Mouse (Mus musculus) CD4-positive helper T cell, adult 2 months (primary cell): ENCODE measurements around the gene Gm17324.
A peak's percentile ranks its signal among the peaks of the same experiment; 100 is the strongest.
"Not testable (repeated sequence)": the region's sequence is repeated elsewhere in the genome, so short reads cannot be mapped to it uniquely, and the experiment has no call there.

ENCODE experiments used
- DNase-seq: peaks from one replicate; pipeline ENCODE4 v3.0.0-alpha.2; 2012; ENCODE audit warnings: low read depth, missing footprints, low spot score

The Gm17324 gene

DNA sequence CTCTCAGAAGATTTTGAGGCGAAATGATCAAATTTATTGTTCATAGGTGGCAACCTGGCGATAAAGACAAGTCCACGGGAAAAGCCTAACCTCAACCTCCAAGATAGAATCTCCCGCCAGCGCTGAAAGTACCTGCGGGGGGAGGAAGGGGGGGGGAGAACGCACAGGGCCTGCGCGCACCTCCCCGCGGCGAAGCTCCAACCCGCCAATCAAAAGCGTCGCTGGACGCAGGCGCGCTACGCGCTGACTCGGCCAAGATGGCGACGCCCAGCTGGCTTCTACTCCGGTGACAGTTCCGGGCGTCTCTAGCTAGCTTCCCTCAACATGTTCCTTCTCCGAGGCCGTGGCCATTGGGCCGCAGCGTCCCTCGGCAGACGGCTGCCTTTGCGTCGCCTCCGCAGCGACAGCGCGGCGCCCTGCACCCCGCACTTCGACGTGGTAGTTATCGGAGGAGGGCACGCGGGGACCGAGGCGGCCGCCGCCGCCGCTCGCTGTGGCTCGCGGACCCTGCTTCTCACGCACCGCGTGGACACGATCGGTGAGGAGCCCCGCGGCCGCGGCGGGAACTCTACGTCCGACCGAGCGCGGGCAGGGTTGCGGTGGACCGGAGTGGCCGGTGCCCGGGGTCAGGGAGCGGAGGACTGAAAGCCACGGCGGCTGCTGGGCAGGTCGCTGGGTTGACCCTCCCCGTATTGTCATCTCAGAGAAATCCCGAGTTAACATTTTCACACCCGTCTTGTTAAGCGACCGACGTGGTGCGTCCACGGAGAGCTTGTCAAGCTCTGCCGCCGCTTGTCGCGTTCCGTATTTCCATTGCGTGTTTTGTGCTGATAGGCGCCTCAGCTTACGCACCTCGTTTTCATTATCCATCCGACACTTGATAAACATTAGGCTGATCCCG lies at the start of gene Gm17324, which contains the start of gene Mto1:
Gene Gm17324 (minus strand): TSS at position 814 of the 901 bp plus-strand sequence.
Gene Mto1 (plus strand): TSS at position 236 of the 901 bp plus-strand sequence.
- peak; percentile 97 for DNase-seq

DNA sequence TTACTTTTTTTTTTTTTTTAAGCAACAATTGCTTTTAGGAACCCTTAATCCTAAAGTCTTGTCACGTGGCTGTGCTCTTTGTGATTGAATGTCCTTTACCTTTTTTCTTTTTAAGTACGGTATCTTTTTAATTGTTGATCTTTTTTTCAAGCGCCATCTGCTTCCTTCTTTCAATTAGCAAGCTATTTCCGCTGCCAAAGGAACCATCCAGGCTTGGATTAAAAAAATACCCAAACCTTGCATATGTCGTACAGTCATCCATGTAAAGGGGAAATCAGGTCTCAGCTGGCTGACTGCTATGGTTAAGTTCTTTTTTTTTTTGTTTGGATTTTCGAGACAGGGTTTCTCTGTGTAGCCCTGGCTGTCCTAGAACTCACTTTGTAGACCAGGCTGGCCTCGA lies 44.6 kb upstream of the Gm17324 start:
- no peak for DNase-seq

DNA sequence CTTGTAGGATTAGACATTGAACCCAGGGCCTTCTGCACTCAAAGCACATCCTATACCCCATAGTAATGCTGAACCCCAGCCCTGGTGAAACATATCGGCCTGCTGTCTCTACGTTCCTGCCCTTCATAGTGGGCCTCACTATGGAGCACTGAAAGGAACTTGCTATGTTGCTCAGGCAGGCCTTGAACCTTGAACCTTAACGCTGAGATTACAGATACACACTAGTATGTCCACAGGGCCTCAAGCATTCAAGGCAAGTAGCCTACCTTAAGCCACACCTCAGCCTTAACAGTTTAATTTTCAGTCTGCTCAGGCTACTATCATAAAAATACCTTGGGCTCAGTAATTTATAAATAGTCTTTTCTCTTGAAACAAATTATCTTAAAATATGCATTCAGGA lies 43.7 kb upstream of the Gm17324 start:
- no peak for DNase-seq

DNA sequence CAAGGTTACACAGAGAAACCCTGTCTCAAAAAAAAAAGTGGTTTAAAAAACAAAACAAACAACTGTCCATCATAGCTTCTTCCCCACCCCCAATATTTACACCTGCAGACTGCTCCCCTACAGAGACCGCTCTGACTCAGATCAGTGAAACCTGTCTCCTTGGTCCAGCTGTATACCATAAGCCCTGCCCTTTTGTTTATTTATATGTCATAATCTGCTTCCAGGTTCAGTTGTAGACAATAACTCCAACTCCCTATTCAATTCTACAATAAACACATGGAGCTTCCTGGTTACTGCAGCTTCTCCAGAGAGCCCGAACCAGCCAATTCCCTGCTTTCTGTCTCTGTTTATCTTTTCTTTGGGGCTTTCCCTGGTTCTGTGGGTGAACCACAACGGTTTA lies 42.6 kb upstream of the Gm17324 start:
- no peak for DNase-seq

DNA sequence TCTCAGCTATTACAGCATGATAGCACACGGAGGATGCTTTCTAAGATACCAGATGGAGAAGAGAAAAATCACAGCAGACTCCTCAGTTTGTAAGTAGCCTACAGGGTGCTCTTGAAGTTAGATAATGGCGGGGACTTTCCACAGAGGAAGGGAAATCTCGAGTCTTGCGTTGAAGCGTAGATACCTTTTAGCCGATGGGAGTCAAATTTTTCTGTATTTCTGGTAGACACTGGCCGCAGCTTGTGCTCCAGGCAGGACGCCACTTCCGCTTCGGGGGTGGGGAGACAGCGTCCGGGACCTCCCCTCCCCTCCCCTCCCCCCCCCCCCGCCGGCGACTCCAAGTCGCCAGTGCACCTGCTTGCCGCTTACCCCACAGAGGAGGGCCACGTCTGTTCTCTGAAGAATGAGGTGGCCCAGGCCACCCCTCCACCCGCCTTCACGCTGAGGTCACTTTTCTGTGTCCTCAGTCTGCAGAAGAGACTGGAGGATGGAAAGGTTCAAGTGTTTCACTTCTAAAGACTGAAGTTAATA lies 40.4 kb upstream of the Gm17324 start, which contains the start of gene Eef1a1:
Gene Eef1a1 (minus strand): TSS at position 262 of the 531 bp plus-strand sequence.
- DNase-seq = peak; percentile 73

DNA sequence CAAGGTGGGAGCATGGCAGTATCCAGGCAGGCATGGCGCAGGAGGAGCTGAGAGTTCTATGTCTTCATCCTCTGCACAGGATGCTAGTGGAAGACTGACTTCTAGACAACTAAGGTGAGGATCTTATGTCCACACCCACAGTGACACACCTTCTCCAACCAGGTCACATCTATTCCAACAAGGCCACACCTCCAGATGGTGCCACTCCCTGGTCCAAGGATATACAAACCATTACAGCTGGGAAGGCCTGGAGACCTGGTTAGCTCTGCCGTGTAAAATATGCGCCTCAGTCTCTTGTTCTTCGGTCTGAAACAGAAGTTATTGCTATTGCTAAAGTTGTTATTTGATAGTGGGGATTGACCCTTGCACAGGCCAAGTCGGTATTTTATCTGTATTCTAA lies 39.4 kb upstream of the Gm17324 start:
- DNase-seq = not testable (repeated sequence)

DNA sequence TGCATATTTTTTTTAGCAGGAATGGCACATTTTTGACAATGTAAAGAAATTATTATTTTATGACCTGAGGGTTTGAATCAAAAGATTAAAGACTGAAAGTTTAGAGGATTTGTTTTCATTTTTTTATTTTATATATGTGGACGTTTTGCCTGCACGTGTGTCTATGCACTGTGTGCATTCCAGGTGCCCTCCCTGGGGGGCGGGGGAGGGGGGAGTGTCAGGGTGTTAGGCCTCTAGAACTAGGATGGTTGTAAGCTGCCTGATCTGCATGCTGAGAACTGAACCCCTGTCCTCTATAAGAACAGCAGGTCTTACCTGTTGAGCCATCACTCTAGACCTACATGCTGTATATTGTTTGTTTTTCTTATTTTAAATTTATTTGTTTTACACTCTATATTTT lies 36.1 kb upstream of the Gm17324 start:
- no peak for DNase-seq

DNA sequence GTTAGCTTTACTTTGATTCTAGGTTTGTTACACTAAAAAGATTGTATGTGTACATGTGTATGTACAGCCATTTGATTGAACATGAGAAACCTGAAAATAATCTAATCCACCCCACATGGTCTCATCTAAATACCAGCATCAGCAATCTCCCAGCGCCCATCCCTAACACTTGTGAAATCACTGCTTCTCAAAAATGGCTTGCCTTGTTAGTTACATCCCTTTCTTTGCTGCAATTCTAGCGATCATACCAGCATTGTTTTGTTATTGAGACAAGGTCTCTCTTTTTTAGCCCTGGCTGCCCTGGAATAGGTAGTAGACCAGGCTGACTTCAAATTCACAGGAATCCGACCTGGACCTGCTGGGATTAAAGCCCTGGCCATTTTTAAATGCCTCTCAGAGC lies 33.8 kb upstream of the Gm17324 start:
- no peak for DNase-seq

DNA sequence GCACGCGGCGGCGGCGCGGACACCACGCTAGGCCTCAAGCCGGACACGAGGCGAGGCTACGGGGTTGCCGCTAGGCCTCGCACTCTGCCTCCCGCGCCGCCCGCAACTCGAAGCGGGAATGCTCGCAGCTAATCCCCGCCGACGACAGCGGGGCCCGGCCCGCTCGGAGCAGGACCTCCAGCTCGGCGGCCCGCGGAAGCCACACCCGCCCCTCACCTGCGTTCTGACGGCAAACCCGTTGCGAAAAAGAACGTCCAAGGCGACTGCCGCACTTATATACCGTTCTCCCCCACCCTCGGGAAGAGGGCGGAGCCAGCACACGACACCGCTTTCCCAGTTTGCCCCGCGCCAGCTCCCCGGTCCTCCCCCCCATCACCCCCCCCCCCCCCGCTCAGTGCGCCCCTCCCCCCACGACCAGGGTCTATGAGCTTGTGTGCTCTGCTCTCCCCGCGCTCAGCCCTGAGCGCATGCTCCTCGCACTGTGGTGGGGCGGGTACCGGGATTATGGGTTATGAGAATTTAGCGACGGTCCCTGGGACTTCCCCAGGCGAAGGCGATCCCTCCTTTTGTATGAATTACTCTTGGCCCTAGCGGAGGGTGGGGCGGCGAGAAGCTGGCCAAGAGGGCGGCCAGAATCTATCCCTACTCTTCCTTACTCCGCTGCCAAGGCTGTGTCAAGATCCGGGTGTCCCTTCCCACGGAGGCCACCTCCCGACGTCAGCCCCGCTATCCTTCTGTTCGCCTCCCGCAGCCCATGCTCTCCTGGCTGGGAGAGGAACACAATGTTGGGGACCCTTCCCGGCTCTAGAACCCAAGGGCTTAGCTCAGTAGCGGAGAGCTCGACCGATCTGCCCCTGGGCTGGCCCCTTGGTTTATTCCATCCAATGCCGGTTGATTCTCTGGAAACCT lies 33.1 kb upstream of the Gm17324 start:
- peak; percentile 95 for DNase-seq

DNA sequence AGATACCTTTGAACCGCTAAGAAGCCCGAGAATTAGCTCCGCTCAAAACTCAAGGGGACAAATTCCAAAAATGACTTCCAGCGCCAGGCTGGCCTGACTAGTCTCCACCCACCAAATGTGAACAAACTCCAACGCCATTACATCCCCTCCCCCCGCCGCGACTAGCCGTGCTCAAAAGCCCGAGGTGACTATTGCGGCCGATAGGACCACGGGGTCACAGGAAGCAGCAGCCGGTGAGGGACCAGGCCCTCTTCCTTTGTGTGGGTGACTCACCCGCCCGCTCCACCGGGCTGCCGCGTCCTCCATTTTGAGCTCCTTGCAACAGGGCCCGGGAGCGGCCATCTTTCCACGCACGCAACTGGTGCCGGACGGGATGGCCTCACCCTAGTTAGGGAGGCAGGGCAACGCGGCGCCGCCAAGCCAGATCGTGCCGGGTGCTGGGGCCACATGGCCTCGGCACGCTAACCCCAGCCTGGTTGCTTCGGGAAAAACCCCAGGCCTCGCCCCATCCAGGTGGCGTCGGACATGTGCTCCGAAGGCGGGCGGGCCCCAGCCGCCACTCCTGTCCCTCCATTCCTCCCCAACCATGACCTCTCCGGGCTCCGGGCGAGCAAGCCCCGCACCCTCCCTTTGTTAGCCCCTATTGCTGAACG lies 32.2 kb upstream of the Gm17324 start:
- DNase-seq = peak; percentile 90

DNA sequence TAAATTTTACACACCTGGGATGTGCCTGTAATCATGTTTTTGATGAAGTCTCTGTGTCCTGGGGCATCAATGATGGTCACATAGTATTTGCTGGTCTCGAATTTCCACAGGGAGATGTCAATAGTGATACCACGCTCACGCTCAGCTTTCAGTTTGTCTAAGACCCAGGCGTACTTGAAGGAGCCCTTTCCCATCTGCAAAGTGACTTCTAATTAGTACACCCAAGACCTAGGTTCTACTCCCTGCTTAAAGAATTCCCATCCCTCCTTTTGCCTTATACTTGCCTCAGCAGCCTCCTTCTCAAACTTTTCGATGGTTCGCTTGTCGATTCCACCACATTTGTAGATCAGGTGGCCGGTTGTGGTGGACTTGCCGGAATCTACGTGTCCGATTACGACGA lies 31.6 kb upstream of the Gm17324 start:
- DNase-seq = not testable (repeated sequence)

DNA sequence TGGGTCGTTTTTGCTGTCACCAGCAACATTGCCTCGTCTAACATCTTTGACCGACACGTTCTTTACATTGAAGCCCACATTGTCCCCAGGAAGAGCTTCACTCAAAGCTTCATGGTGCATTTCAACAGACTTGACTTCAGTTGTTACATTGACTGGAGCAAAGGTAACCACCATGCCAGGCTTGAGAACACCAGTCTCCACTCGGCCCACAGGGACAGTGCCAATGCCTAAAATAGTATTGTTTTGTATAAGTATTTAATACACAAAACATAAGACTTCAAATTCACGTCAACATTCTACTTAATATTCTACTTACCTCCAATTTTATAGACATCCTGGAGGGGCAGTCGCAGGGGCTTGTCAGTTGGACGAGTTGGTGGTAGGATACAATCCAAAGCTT lies 30.7 kb upstream of the Gm17324 start:
- not testable (repeated sequence) for DNase-seq

DNA sequence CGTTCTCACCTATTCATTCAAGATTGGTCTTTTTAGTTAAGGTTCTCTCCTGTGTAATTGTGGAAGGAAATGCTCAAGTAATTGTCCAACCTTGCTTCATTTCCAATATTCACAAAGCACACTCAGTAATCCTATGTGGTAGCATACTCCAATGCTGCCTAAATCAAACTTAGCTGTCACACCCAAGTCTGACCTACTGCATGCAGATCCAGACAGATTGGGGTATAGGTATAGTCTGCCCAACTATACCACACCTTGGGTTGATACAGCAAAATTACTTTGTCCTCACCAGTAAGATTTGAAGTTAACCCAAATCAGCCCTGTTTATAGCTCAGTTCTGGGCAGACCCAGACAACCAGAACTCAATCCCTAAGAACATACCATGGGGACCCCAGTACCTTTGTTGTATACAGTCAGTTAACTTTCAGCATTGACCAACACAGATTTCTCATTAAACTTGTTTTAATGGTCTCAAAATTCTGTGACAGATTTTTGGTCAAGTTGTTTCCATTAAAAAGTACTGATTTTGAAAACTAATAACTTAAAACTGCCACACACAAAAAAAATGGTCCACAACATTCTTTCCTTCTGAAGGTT lies 29.5 kb upstream of the Gm17324 start:
- DNase-seq = peak; percentile 30

DNA sequence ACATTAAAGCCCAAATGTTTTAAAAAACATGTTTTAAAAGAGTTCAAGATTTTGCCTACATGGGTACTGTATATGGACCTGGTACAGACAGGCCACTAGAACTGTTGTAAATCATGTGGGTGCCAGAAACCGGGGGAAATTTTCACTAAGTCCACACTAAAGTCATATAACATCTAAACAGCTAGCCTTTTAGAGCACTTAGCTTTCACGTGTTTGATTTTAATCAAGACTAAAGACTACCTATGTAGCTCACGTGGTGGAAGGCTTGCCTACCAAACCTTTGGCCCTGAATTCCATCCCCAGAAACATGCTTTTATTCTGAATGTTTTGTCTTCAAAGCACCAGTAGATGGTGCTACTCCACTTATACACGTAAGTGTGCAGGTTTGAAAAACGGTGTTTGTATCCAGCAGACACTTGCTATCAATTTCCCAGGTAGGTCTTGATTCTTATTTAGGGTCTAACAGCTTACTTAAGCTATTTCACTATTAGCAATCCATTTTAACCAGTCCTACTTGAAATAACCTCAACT lies 28.5 kb upstream of the Gm17324 start:
- peak; percentile 74 for DNase-seq

DNA sequence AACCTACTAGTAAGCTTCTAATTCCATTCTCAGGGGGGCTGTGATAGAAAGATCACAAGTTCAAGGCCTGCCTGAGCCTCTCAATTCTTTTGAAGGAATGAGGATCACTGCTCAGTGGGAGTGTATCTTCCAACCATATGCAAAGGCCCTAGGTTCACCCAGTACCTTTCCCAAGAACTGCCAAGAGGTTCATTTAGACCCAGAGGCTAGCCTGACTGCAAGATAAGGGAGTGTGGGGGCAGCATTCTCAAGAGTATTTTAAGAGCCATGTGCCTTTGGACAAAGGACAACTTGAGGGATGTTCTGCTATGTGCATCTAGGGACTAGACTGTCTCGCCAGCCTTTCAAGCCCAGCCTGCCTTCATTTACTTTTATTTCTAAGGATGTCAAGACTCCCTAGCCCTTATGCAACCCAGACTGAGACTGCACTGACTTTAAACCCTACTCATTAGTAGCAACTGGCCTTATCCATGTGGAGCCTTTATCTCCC lies 28.0 kb upstream of the Gm17324 start:
- DNase-seq = no peak

DNA sequence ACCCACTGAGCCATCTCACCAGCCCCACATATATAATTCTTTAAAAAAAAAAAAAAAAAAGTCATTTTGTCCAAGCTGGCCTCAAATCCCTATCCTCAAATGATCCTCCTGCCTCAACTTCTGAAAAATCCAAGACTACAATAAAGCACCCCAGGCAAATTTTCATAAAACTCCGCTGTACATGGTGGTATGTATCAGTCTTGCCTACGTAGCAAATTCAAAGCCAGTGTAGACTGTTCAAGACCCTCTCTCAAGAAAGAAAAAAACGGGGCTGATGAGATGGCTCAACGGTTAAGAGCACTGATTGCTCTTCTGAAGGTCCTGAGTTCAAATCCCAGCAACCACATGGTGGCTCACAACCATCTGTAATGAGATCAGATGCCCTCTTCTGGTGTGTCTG lies 27.3 kb upstream of the Gm17324 start:
- DNase-seq = no peak

DNA sequence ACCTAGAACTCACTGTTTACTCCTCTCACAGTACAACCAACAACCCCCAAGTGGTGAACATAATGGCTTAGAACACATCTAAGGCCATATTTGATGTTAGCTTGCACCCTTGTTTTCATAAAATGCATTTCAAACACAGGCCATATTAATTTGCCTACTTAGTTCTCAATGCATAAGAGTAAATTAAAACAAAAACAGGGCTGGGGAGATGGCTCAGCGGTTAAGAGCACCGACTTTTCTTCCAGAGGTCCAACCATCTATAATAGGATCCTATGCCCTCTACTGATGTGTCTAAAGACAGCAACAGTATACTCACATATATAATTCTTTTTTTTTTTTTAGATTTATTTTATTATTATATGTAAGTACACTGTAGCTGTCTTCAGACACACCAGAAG lies 26.8 kb upstream of the Gm17324 start:
- DNase-seq = no peak

DNA sequence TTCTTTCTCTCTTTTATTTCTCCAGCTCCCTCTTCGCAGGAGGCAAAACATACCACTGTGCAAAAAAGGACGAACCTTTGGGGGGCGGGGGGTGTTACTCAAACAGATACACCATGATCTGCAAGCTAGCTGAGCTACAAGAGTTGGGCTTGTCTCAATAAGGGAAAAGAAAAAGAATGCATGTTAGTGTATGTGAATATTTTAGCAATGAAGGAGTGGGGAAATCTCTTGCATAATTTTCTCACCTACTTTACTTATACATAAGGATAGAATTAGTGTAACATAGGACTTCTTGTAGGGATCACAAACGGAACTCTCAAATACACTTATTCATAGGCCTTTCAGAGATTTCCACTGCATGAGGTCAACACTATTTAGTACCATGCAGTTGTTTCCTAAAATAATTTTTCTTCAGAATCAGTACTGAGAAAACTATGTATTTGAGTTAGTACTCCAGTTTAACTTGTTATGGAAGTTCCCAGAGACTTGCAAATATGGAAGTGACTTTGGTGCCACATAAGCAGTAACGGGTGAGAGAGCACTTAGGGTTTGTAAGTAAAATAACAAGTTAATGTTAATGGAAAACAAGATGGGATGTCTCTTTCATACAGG lies 26.3 kb upstream of the Gm17324 start:
- no peak for DNase-seq

DNA sequence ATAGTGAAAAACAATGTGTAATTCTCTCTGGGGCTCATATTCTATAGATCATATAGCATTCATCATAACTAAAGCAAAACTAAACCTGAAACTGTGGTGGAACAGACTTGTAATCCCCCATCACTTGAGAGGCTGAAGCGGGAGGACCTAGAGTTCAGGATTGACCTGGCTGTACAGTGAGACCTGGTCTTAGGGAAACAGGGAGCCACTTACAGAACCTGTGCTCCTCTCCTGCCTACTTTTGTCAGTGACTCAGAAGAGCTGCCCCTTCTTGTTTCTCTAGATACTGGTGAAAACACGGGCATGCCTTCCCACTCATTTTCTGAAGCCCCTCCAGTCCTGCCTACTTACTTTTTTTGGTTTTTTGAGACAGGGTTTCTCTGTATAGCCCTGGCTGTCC lies 25.7 kb upstream of the Gm17324 start:
- DNase-seq = no peak

DNA sequence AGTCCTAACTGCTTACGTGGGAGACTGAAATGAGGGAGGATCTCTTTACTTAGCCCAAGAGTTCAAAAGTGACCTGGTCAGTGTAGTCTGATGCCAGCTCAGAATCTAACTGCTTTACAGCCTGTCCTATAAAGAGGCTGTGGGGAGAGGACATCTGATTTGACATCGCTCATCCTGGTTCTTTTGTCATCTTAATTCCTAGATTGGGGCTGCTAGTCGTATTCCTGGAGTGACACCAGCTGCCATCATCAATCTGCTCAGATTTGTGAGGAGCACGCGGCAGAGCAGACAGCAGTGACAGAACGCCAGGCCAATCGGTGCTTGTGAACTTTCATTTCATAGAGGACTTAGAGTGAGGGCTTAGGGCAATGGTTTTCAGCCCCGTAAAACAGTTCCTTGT lies 25.0 kb upstream of the Gm17324 start:
- DNase-seq = no peak
